ENCODE assay signal across 11 mouse cellular contexts in genomic region chr4:105170811-105171401, GRCm38 (mm10). TPM values are rescaled to one million over a fixed set of nuclear protein-coding genes. Genes with fewer than 3 reads are reported as not detected.
DNase-seq lines count a peak whose midpoint lies in the region; ATAC-seq lines count a peak whose summit lies in the region.
"Had no signal": no experiment of that assay in that cellular context is flagged by ENCODE, and none has a peak within 500 bp of the region (broad histone marks: within the 10 kb centered on the region; RNA-seq: fewer than 3 reads in every experiment).

No protein-coding gene starts in this region.

- H3K27me3 ChIP-seq in liver, embryonic 16.5 days (ENCODE audit: control insufficient read depth, insufficient read depth, low read depth, low read length), result no peaks in the 10 kb centered on the region
- no peaks in the 10 kb centered on the region for H3K27me3 ChIP-seq in limb, embryonic 10.5 days (ENCODE audit: low read depth, poor library complexity, severe bottlenecking)

- no peak overlapping the region for H3K4me2 ChIP-seq in liver, embryonic 16.5 days (ENCODE audit: low read depth, low read length)
- H3K4me2 ChIP-seq: lung, embryonic 14.5 days had no signal

- ATAC-seq in frontal cortex, adult (ENCODE audit: low TSS enrichment), result peak; percentile 45; the same call in 1 of the 2 replicates
- no peak for ATAC-seq in liver, embryonic 16.5 days (ENCODE audit: low read depth)

- H3K4me3 ChIP-seq in liver, embryonic 16.5 days (ENCODE audit: low read depth, low read length), result no peak overlapping the region
- no peak overlapping the region for H3K4me3 ChIP-seq in limb, embryonic 10.5 days

- H3K4me1 ChIP-seq in liver, embryonic 16.5 days (ENCODE audit: control insufficient read depth, low read depth, low read length), result no peaks in the 10 kb centered on the region; the same call in 1 of the 2 replicates
- peaks cover 55% of the 10 kb centered on the region for H3K4me1 ChIP-seq in limb, embryonic 10.5 days

- no peaks in the 10 kb centered on the region for H3K36me3 ChIP-seq in liver, embryonic 16.5 days (ENCODE audit: control insufficient read depth, insufficient read depth)
- peaks cover 58% of the 10 kb centered on the region for H3K36me3 ChIP-seq in limb, embryonic 10.5 days

- WGBS in liver, embryonic 16.5 days (ENCODE audit: insufficient replicate concordance), result 49% methylated on average over 9 of the region's 9 CpGs
- WGBS in limb, embryonic 10.5 days, result 74% methylated on average over 9 of the region's 9 CpGs

- no peak for DNase-seq in frontal cortex, postnatal 25 days (ENCODE audit: low spot score in 2 of 2)
- peak; percentile 10 for DNase-seq in testis, postnatal 10 days (ENCODE audit: low spot score)
- DNase-seq in testis, postnatal 14 days (ENCODE audit: low spot score), result no peak
- no peak for DNase-seq in limb, embryonic 10.5 days (ENCODE audit: low spot score)
- DNase-seq in right cerebral cortex, postnatal 14 days, result no peak
- DNase-seq in adrenal gland, adult 8-10 months, result no peak
- DNase-seq: cerebellum, adult 11 months; heart, postnatal 10 days had no signal

- no peak overlapping the region for H3K9ac ChIP-seq in liver, embryonic 16.5 days (ENCODE audit: low read depth, low read length)
- H3K9ac ChIP-seq: lung, embryonic 14.5 days had no signal

- H3K9me3 ChIP-seq in liver, embryonic 16.5 days (replicated peaks; ENCODE audit: control insufficient read depth, low read length), result no peaks in the 10 kb centered on the region
- H3K9me3 ChIP-seq in limb, embryonic 10.5 days (replicated peaks), result no peaks in the 10 kb centered on the region

- peak overlapping the region; percentile 35; the same call in 1 of the 2 replicates for H3K27ac ChIP-seq in liver, embryonic 16.5 days (ENCODE audit: low read length)
- H3K27ac ChIP-seq in limb, embryonic 10.5 days, result no peak overlapping the region

RNA-seq across cellular contexts. Expression of gene Plpp3, which starts 13.8 kb away (rescaled TPM):
- polyA plus RNA-seq in liver, embryonic 16.5 days (2015; fragmentation: Nextera tagmentation; extraction: Ambion mirVana), result 18.0 and 21.2 TPM in 2 replicates
- polyA plus RNA-seq in limb, embryonic 10.5 days (2016; fragmentation: Nextera tagmentation; extraction: Ambion mirVana), result 58.9 and 75.2 TPM in 2 replicates
- total RNA-seq in adrenal gland, adult 8-10 months (2022), result 100 to 1,000 TPM; 211 to 349 (median 255) TPM
